Mouse (Mus musculus) liver, embryonic 18 days (tissue): Measurements from ENCODE around the gene Mthfsl. TPM values are rescaled to one million over a fixed set of nuclear protein-coding genes. Genes with fewer than 3 reads are reported as not detected.

ENCODE experiments used
- polyA plus RNA-seq: library from polyadenylated mRNA; depleted of rRNA; stranded (reverse); fragments of >200 nt; gene quantifications from 2 replicates; pipeline ENCODE4 v1.2.3, GENCODE M21; 2012; rRNA removed

Gene Mthfsl
- 28.7 and 29.1 TPM in 2 replicates for polyA plus RNA-seq

DNA sequence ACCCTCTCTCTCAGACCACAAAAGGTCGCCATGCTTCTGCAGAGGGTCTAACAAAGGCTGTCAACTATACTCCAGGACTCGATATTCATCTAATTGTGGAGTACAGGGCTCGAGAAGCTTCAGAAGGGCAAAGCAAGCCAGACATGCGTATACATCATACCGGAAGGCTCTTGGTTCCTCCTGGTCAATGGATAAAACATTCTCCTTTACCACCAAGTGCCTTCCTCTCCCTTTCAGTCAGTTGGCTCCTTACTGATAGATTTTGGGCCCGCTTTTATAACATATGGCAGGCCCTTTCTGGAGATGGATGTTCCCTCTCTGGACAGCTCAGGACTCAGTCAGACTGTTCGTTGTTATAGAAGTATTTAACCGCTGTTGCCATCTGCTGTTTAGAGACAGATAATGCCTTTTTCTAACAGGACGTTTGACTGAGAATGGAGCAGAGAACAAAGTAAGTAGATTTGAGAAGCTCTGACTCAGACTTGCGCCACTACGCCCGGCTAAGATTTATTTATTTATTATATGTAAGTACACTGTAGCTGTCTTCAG lies at the start of gene Mthfsl:
TSS of gene Mthfsl (minus strand) at position 308 of the 549 bp plus-strand sequence.

DNA sequence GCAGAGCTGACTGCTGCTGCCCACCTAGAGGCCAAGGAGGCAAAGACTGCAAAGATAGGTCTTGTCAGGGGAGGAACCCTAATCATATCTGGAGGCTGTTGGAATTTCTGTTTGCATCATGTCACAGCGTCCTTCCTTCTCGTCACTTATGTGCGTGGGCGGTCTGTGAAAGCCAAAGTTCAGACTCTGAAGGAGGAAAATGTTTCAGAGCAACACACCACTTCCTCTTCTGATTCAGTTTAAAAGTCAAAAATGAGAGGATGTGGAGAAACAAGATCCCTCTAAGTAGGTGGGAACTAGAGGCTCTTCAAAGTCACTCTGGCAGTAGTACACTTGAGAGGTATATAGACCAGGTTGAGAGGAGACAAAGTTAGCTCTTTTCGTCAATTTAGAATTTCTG lies 11.6 kb upstream of the Mthfsl start, which contains the start of gene Bcl2a1d:
TSS of gene Bcl2a1d (minus strand) at position 187 of the 400 bp plus-strand sequence.

Other genes starting within 250 kb of the Mthfsl start
- 9.9 and 10.4 TPM in 2 replicates for gene Syncrip, start 237.7 kb downstream of the Mthfsl start, polyA plus RNA-seq
- 4.9 and 5.0 TPM in 2 replicates for gene Zfp949, start 172.3 kb downstream of the Mthfsl start, polyA plus RNA-seq
- gene Trim43a, start 139.4 kb downstream of the Mthfsl start, polyA plus RNA-seq = 0.04 and 0.06 TPM in 2 replicates
- 0.20 and 0.31 TPM in 2 replicates for gene Bcl2a1d, start 11.6 kb upstream of the Mthfsl start, polyA plus RNA-seq
- gene Trim43c, start 118.9 kb upstream of the Mthfsl start, polyA plus RNA-seq = not detected in 2 replicates
- gene Bcl2a1a, start 236.6 kb upstream of the Mthfsl start, polyA plus RNA-seq = 0.45 and 0.67 TPM in 2 replicates